8 mouse cellular contexts compared by ENCODE assay signal in genomic region chr11:90306993-90307392, GRCm38 (mm10). TPM values are rescaled to one million over a fixed set of nuclear protein-coding genes. Genes with fewer than 3 reads are reported as not detected.
DNase-seq lines count a peak whose midpoint lies in the region; ATAC-seq and TF ChIP-seq lines count a peak whose summit lies in the region.

No protein-coding gene starts in this region.

- intact Hi-C loops in heart, postnatal 10 days (cut with DNase I): loop anchor here (2.0 to 5.0 kb wide), 2 partner anchors 125 to 312 kb away; no protein-coding TSS in a partner anchor

- no peaks in the 10 kb centered on the region for H3K4me1 ChIP-seq in midbrain, embryonic 10.5 days
- H3K4me1 ChIP-seq in midbrain, embryonic 15.5 days: no peaks in the 10 kb centered on the region
- H3K4me1 ChIP-seq in limb, embryonic 14.5 days (ENCODE audit: control insufficient read depth, insufficient read depth, low read length): no peaks in the 10 kb centered on the region

- no peak overlapping the region for H3K4me3 ChIP-seq in midbrain, embryonic 10.5 days
- H3K4me3 ChIP-seq in midbrain, embryonic 15.5 days: no peak overlapping the region
- H3K4me3 ChIP-seq in limb, embryonic 14.5 days (replicated peaks; ENCODE audit: low read length): no peak overlapping the region

- 65% methylated on average over 6 of the region's 6 CpGs for WGBS in midbrain, embryonic 10.5 days
- 53% methylated on average over 6 of the region's 6 CpGs for WGBS in midbrain, embryonic 15.5 days
- WGBS in limb, embryonic 14.5 days: 60% methylated on average over 6 of the region's 6 CpGs

- no peak overlapping the region for H3K27ac ChIP-seq in midbrain, embryonic 10.5 days (replicated peaks)
- H3K27ac ChIP-seq in midbrain, embryonic 15.5 days: no peak overlapping the region
- no peak overlapping the region for H3K27ac ChIP-seq in limb, embryonic 14.5 days (replicated peaks; ENCODE audit: low read depth, low read length)

- H3K4me2 ChIP-seq in midbrain, embryonic 15.5 days: no peak overlapping the region
- no peak overlapping the region for H3K4me2 ChIP-seq in limb, embryonic 14.5 days (replicated peaks; ENCODE audit: low read depth, low read length, severe bottlenecking)

- no peaks in the 10 kb centered on the region for H3K36me3 ChIP-seq in midbrain, embryonic 10.5 days
- no peaks in the 10 kb centered on the region for H3K36me3 ChIP-seq in midbrain, embryonic 15.5 days (replicated peaks)
- no peaks in the 10 kb centered on the region for H3K36me3 ChIP-seq in limb, embryonic 14.5 days (ENCODE audit: control insufficient read depth, insufficient read depth, low read length)

- no peak for ATAC-seq in midbrain, embryonic 15.5 days (replicated peaks)
- peak; percentile 52 for ATAC-seq in activated CD4-positive, CD25-positive, alpha-beta regulatory T cell, adult 4 months
- ATAC-seq in limb, embryonic 14.5 days (ENCODE audit: low FRiP score, low read depth): no peak

- peak; percentile 52 for DNase-seq in midbrain, embryonic 10.5 days (ENCODE audit: low spot score)
- peak; percentile 26 to 56 for DNase-seq in cerebellum, postnatal 4 days (ENCODE audit: low spot score in 2 of 2)
- peak; percentile 71 to 81 for DNase-seq in heart, postnatal 10 days
- peak; percentile 52 for DNase-seq in limb, embryonic 14.5 days (ENCODE audit: low spot score)
- peak; percentile 77 for DNase-seq in retina, postnatal 1 day
- DNase-seq in c-Kit-positive CD71-positive TER-119-positive erythroid progenitor cells, embryonic 14.5 days (ENCODE audit: low spot score): no peak

- no peaks in the 10 kb centered on the region for H3K27me3 ChIP-seq in midbrain, embryonic 10.5 days (ENCODE audit: low read depth, poor library complexity, severe bottlenecking)
- no peaks in the 10 kb centered on the region for H3K27me3 ChIP-seq in midbrain, embryonic 15.5 days (replicated peaks)
- no peaks in the 10 kb centered on the region for H3K27me3 ChIP-seq in limb, embryonic 14.5 days (ENCODE audit: control insufficient read depth, insufficient read depth, low read length)

- no peaks in the 10 kb centered on the region for H3K9me3 ChIP-seq in midbrain, embryonic 10.5 days (replicated peaks)
- no peaks in the 10 kb centered on the region for H3K9me3 ChIP-seq in midbrain, embryonic 15.5 days
- H3K9me3 ChIP-seq in limb, embryonic 14.5 days (ENCODE audit: control insufficient read depth, low read length): no peaks in the 10 kb centered on the region

- no peak for TF ChIP-seq POLR2A in limb, embryonic 14.5 days (IDR thresholded peaks at IDR 0.05; ENCODE audit: borderline replicate concordance, extremely low read depth, insufficient read depth, insufficient read length)

- H3K9ac ChIP-seq in midbrain, embryonic 15.5 days: no peak overlapping the region
- no peak overlapping the region for H3K9ac ChIP-seq in limb, embryonic 14.5 days (ENCODE audit: low read depth, low read length, severe bottlenecking)

RNA-seq across cellular contexts. Expression of gene Mmd, which starts 57.7 kb away (rescaled TPM):
- polyA plus RNA-seq in midbrain, embryonic 10.5 days (2016; fragmentation: Nextera tagmentation; extraction: Ambion mirVana): 38.9 and 42.7 TPM in 2 replicates
- 120 and 125 TPM in 2 replicates for polyA plus RNA-seq in midbrain, embryonic 15.5 days (2015; fragmentation: Nextera tagmentation; extraction: Ambion mirVana)
- polyA plus RNA-seq in activated CD4-positive, CD25-positive, alpha-beta regulatory T cell, adult 4 months (2017; shearing (Covaris generic)): 10 to 100 TPM; 20.3 to 23.2 TPM
- 10 to 100 TPM; 43.2 to 63.5 TPM for total RNA-seq in heart, postnatal 10 days (2021)
- polyA plus RNA-seq in limb, embryonic 14.5 days (2012; rRNA removed): 26.1 and 31.6 TPM in 2 replicates
- polyA plus RNA-seq in limb, embryonic 14.5 days (2014; fragmentation: Nextera tagmentation; extraction: Ambion mirVana): 24.1 and 26.0 TPM in 2 replicates
